Mouse (Mus musculus) heart, embryonic 10.5 days (tissue): ENCODE data around the gene Klk1b24. TPM values are rescaled to one million over a fixed set of nuclear protein-coding genes. Genes with fewer than 3 reads are reported as not detected.
"Not testable (repeated sequence)": the region's sequence is repeated elsewhere in the genome, so short reads cannot be mapped to it uniquely, and the experiment has no call there.

Source experiments
- DNase-seq: peaks from one replicate; pipeline ENCODE4 v3.0.0-alpha.2; 2017; ENCODE audit warnings: low spot score
- H3K27ac ChIP-seq: fragments of 300-500 bp; sonication (generic); 2 replicates; pipeline ENCODE4 v1.5.1; 2016; ENCODE audit warnings: mild to moderate bottlenecking
- H3K27me3 ChIP-seq: fragments of 300-500 bp; sonication (generic); 2 replicates; pipeline ENCODE4 v1.6.1; 2016; ENCODE audit warnings: mild to moderate bottlenecking; ENCODE audit not compliant: poor library complexity, insufficient read depth, severe bottlenecking
- H3K36me3 ChIP-seq: fragments of 300-500 bp; sonication (generic); 2 replicates; pipeline ENCODE4 v1.6.1; 2016; ENCODE audit warnings: mild to moderate bottlenecking, moderate library complexity
- H3K4me1 ChIP-seq: fragments of 300-500 bp; sonication (generic); 2 replicates; pipeline ENCODE4 v1.6.1; 2016; ENCODE audit warnings: mild to moderate bottlenecking
- H3K4me3 ChIP-seq: fragments of 300-500 bp; sonication (generic); 2 replicates; pipeline ENCODE4 v1.5.1; 2016; ENCODE audit warnings: mild to moderate bottlenecking, moderate library complexity
- H3K9me3 ChIP-seq: fragments of 300-500 bp; sonication (generic); 2 replicates; pipeline ENCODE4 v1.6.1; 2016; ENCODE audit warnings: mild to moderate bottlenecking, moderate library complexity
- WGBS: fragments of 180-500 bp; shearing (Covaris S2); methylation state at CpG from one replicate; pipeline ENCODE4 v1.1.7; 2016; 5-methylcytosine and 5-hydroxymethylcytosine counted together
- polyA plus RNA-seq: library from polyadenylated mRNA; unstranded; fragments of >200 nt; fragmentation: Nextera tagmentation; extraction: Ambion mirVana; gene quantifications from 2 replicates; pipeline ENCODE4 v1.2.1, GENCODE M21; 2016

Klk1b24 gene
- not detected in 2 replicates for polyA plus RNA-seq

DNA sequence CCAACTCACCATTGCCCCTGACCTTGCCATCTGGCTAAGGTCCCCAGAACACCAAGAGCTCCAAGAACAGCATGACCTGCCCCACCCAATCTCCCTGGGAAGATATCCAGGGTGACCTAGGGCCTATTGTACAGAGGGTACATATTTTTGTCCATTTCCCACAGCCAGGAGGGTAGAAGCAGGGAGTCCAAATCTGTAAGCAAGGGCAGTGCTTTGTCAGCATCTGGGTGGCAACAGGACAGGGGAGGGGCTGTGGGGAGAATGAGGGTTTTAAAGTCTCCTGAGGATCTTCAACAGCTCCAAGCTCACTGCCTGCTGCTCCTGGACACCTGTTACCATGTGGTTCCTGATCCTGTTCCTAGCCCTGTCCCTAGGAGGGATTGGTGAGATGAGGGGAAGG is at the start of gene Klk1b24:
Gene Klk1b24 (plus strand): TSS at position 301 of the 400 bp plus-strand sequence.
- not testable (repeated sequence) for H3K36me3 ChIP-seq, H3K27me3 ChIP-seq, DNase-seq, H3K4me3 ChIP-seq, H3K9me3 ChIP-seq, H3K27ac ChIP-seq, H3K4me1 ChIP-seq

DNA sequence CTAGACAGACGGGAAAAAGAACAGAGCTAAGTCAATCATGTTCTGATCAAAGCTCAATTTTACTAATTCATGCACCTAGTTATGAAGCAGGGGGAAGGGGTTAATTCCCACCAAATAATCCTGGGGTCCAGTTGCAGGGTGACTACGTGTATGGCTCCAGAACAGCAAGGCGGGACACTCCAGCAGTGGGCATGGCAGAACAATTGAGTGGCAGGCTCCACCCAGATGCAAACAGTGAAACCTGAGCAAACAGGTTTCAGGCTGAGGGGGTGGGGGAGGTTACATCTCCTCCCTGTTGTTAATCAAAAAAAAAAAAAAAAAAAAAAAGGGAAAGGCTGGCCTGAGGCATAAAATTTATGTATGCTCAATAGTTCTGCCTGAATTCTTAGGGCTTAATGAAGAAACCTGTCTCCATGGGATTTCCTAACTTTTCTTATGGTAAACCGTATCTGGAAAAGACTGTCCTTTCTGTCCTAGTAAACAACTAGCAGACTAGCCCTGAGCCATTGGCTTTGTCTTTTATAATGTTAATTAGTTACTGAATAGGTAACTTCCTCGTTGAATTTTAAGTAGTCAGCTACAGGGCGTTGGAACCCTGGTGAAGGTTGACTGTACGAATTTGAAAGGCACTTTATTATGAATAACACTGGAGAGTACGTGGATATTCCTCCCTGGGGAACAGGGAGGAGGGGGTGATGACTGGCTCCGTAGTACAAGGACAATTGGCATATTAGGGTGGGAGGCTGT is 8.6 kb upstream of the Klk1b24 start:
- no peaks in the 10 kb centered on the region for H3K9me3 ChIP-seq
- H3K36me3 ChIP-seq: no peaks in the 10 kb centered on the region
- WGBS: 78% methylated on average over 9 of the region's 9 CpGs
- no peak overlapping the region for H3K27ac ChIP-seq
- no peaks in the 10 kb centered on the region for H3K4me1 ChIP-seq
- no peak for DNase-seq
- H3K27me3 ChIP-seq: no peaks in the 10 kb centered on the region
- no peak overlapping the region for H3K4me3 ChIP-seq

DNA sequence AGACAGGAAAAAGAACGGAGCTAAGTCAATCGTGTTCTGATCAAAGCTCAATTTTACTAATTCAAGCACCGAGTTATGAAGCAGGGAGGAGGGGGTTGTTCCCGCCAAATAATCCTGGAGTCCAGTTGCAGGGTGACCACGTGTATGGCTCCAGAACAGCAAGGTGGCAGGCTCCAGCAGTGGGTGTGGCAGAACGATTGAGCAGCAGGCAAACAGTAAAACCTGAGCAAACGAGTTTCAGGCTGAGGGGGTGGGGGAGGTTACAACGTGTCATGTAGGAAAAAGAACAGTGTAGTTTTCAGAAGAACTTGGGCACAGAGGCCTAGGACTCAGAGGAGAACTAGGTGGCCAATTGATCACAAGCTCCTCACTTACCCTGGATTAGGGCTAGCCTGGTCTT is 1.5 kb upstream of the Klk1b24 start:
- not testable (repeated sequence) for H3K27me3 ChIP-seq, H3K9me3 ChIP-seq, H3K36me3 ChIP-seq, H3K4me3 ChIP-seq, H3K4me1 ChIP-seq, H3K27ac ChIP-seq, DNase-seq
- 68% methylated on average over 8 of the region's 8 CpGs for WGBS

DNA sequence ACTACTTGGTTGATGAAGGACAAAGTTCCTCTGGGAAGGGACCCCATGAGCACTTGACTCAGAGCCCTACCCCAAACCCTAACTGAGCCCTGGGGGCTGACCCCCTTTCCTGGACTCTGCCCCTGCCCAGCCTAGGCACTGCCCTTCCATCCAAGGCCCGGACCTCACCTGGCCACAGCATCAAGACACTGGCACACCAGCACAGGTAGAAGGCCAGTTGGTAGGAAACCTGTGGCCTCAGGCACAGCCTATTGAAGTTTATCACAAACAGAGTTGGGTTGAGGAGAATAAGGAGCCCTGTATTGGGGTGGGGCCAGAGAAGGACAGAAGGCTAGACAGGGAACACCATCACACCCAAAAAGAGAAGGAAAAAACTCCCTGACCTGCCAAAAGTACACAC is 5.4 kb downstream of the Klk1b24 start:
- H3K4me3 ChIP-seq, H3K27ac ChIP-seq, H3K9me3 ChIP-seq, DNase-seq, H3K27me3 ChIP-seq, H3K4me1 ChIP-seq, H3K36me3 ChIP-seq: not testable (repeated sequence)
- WGBS: 80% methylated on average over 1 of the region's 1 CpGs

DNA sequence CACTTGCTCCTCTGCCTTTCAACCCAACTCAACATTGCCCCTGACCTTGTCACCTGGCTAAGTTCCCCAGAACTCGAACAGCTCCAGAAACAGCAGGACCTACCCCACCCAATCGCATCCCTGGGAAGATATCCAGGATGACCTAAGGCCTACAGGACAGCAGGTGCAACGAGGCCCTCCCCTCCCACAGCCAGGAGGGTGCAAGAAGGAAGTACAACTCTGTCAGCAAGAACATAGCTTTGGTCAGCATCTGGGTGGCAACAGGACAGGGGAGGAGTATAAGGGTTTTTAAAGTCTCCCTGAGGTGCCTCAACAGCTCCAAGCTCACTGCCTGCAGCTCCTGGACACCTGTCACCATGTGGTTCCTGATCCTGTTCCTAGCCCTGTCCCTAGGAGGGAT is 9.9 kb downstream of the Klk1b24 start, which contains the start of gene Klk1b3:
Gene Klk1b3 (plus strand): TSS at position 301 of the 400 bp plus-strand sequence.
- H3K9me3 ChIP-seq: no peaks in the 10 kb centered on the region
- no peak within 1 kb of the TSS for H3K4me3 ChIP-seq
- WGBS: 57% methylated on average over 3 of the region's 3 CpGs
- DNase-seq: no peak
- H3K27ac ChIP-seq: no peak within 1 kb of the TSS
- H3K36me3 ChIP-seq: no peaks in the 10 kb centered on the region
- no peaks in the 10 kb centered on the region for H3K27me3 ChIP-seq
- no peaks in the 10 kb centered on the region for H3K4me1 ChIP-seq

DNA sequence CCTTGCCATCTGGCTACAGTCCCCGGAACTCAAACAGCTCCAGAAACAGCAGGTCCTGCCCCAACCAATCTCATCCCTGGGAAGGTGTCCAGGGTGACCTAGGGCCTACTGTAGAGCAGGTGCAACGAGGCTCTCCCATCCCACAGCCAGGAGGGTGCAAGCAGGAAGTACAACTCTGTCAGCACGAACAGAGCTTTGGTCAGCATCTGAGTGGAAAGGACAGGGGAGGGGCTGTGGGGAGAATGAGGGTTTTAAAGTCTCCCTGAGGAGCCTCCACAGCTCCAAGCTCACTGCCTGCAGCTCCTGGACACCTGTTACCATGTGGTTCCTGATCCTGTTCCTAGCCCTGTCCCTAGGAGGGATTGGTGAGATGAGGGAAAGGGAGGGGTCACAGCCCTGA is 19.1 kb downstream of the Klk1b24 start, which contains the start of gene Klk1b4:
Gene Klk1b4 (plus strand): TSS at position 301 of the 400 bp plus-strand sequence.
- not testable (repeated sequence) for H3K4me3 ChIP-seq, H3K36me3 ChIP-seq, H3K4me1 ChIP-seq, H3K27ac ChIP-seq, H3K9me3 ChIP-seq, DNase-seq, H3K27me3 ChIP-seq
- 58% methylated on average over 3 of the region's 3 CpGs for WGBS

DNA sequence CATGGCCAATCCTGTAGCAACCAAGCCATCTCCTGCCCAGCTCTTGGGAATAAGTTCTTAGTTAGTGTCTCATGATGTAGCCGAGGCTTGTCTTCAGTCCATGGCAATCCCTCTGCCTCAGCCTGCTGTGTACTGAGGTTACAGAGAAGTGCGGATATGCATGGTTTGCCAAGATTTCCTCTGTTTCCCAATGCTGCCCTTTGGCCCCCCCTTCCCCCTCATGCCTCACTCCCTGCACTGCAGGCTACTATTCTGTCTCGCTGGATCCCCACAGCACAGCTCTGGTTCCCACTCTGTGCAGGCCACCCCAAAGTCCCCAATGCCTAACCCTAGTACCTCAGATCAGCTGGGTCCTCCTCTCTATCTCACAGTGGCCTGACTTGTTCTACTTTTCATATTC is 20.3 kb downstream of the Klk1b24 start:
- no peak overlapping the region for H3K27ac ChIP-seq
- no peak for DNase-seq
- no peak overlapping the region for H3K4me3 ChIP-seq
- H3K27me3 ChIP-seq: no peaks in the 10 kb centered on the region
- H3K9me3 ChIP-seq: no peaks in the 10 kb centered on the region
- H3K36me3 ChIP-seq: no peaks in the 10 kb centered on the region
- no peaks in the 10 kb centered on the region for H3K4me1 ChIP-seq
- 72% methylated on average over 3 of the region's 3 CpGs for WGBS

DNA sequence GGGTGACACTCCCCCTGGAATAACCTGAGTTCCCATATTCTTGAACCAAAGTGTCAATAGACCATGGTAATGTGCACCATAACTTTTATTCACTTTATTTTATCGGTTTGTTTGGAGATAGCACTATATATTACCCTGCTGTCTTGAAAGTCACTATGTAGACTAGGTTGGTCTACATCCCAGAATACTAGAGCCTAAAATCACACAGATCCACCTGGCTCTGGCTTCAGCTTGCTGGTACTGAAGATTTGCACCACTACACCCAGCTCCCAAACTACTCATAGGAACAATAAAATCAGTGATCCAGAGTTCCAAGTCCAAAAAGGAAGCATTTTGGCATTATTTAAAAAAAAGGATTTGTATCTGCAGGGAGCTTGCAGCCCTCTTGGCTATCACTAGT is 27.6 kb downstream of the Klk1b24 start, which contains the start of gene Klk1b5:
Gene Klk1b5 (plus strand): TSS at position 301 of the 400 bp plus-strand sequence.
- H3K9me3 ChIP-seq: no peaks in the 10 kb centered on the region
- no peak within 1 kb of the TSS for H3K27ac ChIP-seq
- no peak within 1 kb of the TSS for H3K4me3 ChIP-seq
- 86% methylated on average over 1 of the region's 1 CpGs for WGBS
- no peaks in the 10 kb centered on the region for H3K36me3 ChIP-seq
- 0 out of 2 replicates have a peak, but pooled peaks cover 13% of the 10 kb centered on the region for H3K27me3 ChIP-seq
- no peak for DNase-seq
- no peaks in the 10 kb centered on the region for H3K4me1 ChIP-seq

DNA sequence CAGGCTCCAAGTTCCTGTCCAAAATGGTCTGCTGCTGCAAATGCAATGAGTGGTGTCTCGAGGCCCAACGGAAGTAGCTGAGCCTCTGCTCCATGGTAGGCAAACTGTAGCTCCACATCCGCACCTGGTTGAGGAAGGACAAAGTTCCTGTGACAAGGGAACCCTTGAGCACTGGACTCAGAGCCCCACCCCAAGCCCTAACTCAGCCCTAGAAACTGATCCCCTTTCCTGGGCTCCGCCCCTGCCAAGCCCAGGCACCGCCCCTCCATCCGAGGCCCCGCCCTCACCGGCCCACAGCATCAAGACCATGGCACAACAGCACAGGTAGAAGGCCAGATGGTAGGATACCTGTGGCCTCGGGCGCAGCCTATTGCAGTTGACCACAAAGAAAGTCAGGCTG is 33.6 kb downstream of the Klk1b24 start:
- H3K36me3 ChIP-seq, H3K4me1 ChIP-seq, H3K27ac ChIP-seq, H3K9me3 ChIP-seq, DNase-seq, H3K4me3 ChIP-seq: not testable (repeated sequence)
- H3K27me3 ChIP-seq: 0 out of 2 replicates have a peak, but pooled peaks cover 11% of the 10 kb centered on the region
- WGBS: 46% methylated on average over 8 of the region's 10 CpGs

DNA sequence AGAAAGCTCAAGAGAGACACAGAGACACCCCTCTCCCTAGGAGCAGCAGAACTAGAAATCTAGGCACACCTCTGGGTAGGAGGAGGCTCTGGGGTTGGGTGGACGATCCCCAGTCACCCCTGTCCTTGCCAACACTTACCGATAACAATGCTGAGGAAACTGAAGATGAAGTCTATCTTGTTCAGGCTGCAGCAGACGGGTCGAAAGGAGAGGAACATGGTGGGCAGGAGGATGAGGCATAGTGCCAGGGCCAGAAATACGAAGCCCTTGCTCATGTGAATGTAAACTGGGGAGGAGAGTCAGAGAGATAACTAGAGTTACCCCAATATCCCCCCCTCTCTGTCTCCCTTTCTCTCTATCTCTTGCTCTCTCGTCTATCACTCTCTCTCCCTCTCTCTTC is 34.3 kb downstream of the Klk1b24 start:
- DNase-seq, H3K4me3 ChIP-seq, H3K9me3 ChIP-seq, H3K27ac ChIP-seq, H3K36me3 ChIP-seq, H3K27me3 ChIP-seq, H3K4me1 ChIP-seq: not testable (repeated sequence)
- 66% methylated on average over 6 of the region's 6 CpGs for WGBS

DNA sequence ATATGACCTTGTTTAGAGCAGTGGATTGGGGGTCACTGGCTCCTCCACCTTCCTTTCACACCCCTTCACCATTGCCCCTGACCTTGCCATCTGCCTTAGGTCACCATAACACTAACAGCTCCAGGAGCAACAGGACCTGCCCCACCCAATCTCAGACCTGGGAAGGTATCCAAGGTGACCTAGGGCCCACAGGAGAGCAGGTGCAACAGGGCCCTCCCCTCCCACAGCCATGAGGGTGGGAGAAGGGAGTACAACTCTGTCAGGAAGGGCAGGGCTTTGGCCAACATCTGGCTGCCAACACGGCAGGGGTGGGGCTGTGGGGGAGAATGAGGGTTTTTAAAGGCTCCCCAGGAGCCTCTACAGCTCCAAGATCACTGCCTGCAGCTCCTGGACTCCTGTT is 37.0 kb downstream of the Klk1b24 start, which contains the start of gene Klk1:
Gene Klk1 (plus strand): TSS at position 285 of the 400 bp plus-strand sequence.
- Histone ChIP-seq H3K4me1 (peaks cover 3% of the 10 kb centered on the region; the same call in 1 of the 2 replicates), H3K9me3 (no peaks in the 10 kb centered on the region), H3K27me3 (no peaks in the 10 kb centered on the region), H3K27ac (no peak within 1 kb of the TSS), H3K36me3 (no peaks in the 10 kb centered on the region), H3K4me3 (no peak within 1 kb of the TSS)
- DNase-seq: no peak
- WGBS: 31% methylated on average over 1 of the region's 1 CpGs

DNA sequence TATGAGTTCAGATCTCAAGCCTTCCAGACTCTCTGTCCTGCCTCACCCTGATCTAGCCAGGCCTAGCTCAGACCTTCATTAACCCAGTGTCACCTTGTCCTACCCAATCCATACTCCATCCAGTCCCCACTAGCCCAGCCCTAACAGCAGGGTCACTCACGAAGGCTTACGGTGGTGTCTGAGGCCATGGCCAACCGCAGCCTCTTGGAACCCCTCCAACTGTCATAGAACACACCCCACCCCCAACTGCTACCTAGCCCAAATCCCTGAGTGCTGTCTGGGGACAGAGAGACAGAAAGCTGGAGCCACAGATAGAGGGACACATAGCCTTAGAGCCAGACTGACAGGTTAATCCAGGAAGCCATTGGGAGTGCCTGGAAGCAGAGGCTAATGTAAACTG is 47.9 kb downstream of the Klk1b24 start, which contains the start of gene Gm36864:
Gene Gm36864 (plus strand): TSS at position 269 of the 400 bp plus-strand sequence.
- H3K27me3 ChIP-seq: no peaks in the 10 kb centered on the region
- no peaks in the 10 kb centered on the region for H3K36me3 ChIP-seq
- no peaks in the 10 kb centered on the region for H3K9me3 ChIP-seq
- H3K27ac ChIP-seq: no peak within 1 kb of the TSS
- no peak for DNase-seq
- WGBS: 77% methylated on average over 3 of the region's 3 CpGs
- no peaks in the 10 kb centered on the region for H3K4me1 ChIP-seq
- no peak within 1 kb of the TSS for H3K4me3 ChIP-seq

DNA sequence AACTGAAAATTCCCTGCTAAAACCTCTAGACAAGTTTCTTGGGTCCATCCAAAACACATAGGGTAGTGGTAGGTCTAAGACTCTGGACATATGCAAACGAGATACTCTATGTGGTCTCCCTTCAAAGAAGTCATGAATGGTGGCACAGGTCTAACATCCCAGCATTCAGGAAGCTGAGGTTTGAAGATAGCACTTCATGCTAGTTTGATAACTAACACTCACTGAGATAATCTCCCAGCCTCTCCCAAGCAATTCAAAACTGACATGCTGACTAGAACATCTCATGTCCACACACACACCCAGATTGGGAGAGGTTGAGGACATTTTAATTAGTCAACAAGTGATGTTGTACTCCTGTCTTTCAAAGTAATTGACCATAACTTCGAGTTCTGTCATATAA is 51.9 kb downstream of the Klk1b24 start:
- DNase-seq: no peak
- Histone ChIP-seq H3K27ac (no peak overlapping the region), H3K36me3 (no peaks in the 10 kb centered on the region), H3K4me3 (no peak overlapping the region), H3K27me3 (no peaks in the 10 kb centered on the region), H3K9me3 (no peaks in the 10 kb centered on the region), H3K4me1 (no peaks in the 10 kb centered on the region)
- whole genome bisulfite sequencing: 63% methylated on average over 2 of the region's 2 CpGs
